Mouse (Mus musculus) T-helper 2 cell (primary cell): ENCODE data around the gene Trp53rka.

ENCODE experiments used
- in situ Hi-C: fragments of 300-600 bp; cut with MboI, MseI; formaldehyde crosslinking; loops from one replicate; pipeline ENCODE4 v1.15.1; 2025; ENCODE audit warnings: high pct_unique_total_duplicates

Gene Trp53rka

DNA sequence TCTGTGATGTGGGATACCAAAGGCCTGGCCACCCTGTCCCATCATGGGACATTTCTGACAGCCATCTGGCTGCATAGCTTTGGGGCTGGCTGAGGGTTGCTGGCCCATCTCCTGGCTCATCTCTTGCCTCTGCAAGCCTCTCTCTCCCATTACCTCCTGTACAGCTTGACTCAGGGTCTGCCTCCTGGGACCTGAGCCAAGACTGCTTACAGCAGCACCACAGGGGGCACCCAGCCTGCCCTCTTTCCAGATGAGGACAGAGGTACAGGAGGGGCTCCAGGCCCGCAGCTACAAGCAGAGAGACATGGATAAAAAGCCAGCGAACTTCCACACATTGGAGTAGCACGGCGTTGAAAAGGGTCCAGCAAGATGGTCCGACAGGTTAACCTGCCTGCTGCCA is 6.7 kb downstream of the Trp53rka start:
- in situ Hi-C loops: no loop called here

DNA sequence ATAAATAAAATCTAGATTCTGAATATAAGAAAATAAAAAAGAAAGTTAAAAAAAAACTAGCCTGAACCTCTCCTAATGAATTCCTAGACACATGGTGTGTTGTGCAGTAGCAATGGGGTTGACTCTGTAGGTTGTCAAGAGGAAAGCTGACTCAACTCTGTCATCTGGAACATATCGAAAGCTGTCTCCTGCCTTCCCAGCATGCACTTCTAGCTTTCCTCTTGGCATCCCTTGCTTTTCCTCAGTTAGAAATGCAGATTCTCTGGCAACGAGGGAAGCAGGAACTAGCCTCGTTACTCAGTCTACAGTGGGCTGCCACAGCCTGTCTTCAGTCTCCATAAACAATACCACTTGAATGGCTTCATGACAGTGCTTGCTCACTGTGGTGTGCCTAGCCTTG is 7.3 kb downstream of the Trp53rka start:
- in situ Hi-C loops: no loop called here

DNA sequence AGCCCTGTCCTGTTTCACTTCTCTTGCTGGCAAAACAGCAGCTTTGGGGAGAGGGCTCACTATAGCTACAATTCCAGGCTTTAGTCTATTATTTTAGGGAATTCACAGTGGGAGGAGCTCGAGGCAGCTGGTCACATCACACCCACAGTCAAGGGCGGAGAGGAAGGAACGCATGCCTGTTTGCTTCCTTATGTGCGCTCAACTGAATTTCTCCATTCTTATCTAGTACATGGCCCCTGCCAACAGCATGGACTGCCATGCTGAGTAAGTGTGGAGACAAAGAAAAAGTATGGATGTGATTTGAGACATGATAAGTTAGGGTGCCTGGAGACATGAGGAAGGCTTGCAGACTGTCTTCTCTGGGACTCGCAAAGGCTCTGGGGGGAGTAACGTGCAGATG is 9.0 kb downstream of the Trp53rka start:
- in situ Hi-C loops: no loop called here

DNA sequence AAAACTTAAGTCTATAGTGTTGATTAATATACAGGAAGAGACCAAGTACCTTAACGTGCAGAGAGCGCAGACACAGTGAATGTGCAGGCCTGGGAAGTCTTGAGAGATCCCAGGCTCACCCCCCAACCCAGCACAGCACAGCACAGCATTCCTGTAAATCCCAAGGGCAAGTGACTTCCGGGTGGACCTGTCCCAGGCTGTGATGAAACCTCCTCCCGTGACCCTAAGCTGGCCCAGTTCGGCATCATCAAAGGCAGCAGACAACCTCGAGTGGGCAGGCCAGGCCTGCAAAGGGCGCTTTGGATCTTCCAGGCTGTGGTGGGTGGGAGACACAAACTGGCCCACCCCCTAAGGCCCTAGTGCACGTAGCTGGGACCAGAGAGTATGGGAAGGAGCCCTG is 11.1 kb downstream of the Trp53rka start:
- in situ Hi-C loops: no loop called here

DNA sequence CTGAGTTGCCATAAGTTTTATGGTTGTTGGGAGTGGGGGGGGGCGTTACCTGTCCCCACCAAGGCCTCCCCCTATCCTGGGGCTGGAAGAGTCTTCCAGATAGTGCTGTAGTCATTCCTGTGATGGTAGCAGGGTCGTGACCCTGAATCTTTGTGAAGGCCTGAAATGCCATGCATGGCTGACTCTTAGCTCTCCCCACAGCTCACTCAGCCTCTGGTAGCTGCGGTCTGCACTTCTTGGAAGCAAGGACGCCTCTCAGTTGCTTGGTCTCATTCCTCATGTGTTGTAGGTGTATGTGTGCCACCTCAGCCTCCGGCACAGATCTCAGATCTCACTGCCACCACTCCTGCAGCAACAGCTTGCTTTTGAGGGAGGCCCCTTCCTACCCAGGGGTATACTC is 17.3 kb downstream of the Trp53rka start:
- in situ Hi-C loops: no loop called here

- in situ Hi-C loops: no loop called here
Observed at GRCm38 (mm10) chr2:165475412-165475811, 17.7 kb downstream of the Trp53rka start.

DNA sequence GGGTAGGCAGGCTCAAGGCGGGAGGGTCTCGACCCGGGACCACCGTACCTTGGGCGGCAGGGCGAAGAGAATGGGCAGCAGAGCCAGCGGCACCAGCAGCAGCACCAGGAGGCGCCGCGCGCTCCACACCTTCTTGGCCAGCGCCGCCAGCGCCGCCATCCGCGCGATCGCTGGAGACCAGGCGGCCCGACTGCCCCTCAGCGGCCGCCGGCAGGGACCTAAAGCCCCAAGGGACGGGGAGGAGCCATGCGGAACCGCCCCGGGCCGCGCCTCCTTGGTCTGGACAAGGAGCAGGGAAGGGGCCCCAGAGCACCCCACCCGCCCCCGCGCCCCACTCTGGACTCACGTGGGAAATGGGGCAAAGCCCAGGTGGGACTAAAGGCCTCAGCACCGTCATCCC is 20.1 kb downstream of the Trp53rka start, which contains the start of gene Slc13a3:
TSS of gene Slc13a3 (minus strand) at position 228 of the 400 bp plus-strand sequence.
- in situ Hi-C loops: no loop called here

- in situ Hi-C loops: no loop called here
Observed at GRCm38 (mm10) chr2:165471943-165472342, 21.2 kb downstream of the Trp53rka start.

DNA sequence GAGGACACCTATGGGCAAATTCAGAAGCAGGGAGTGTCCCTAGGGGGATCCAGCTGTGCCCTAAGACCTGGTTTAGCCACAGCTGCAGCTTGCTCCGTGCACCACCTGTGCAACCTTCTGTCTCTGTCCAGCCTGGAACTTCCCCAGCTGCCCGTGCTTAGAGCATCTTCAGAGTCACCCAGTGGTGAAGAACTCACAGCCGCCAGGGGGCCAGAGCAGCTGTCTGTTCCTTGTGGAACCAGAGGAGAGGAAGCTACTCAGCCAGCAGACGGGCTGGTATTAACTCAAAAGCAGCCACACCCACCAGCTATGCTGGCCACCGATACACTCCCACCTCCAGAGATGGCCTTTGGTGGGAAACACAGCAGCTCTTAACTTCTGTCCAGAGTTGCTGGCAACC is 23.0 kb downstream of the Trp53rka start:
- in situ Hi-C loops: no loop called here

DNA sequence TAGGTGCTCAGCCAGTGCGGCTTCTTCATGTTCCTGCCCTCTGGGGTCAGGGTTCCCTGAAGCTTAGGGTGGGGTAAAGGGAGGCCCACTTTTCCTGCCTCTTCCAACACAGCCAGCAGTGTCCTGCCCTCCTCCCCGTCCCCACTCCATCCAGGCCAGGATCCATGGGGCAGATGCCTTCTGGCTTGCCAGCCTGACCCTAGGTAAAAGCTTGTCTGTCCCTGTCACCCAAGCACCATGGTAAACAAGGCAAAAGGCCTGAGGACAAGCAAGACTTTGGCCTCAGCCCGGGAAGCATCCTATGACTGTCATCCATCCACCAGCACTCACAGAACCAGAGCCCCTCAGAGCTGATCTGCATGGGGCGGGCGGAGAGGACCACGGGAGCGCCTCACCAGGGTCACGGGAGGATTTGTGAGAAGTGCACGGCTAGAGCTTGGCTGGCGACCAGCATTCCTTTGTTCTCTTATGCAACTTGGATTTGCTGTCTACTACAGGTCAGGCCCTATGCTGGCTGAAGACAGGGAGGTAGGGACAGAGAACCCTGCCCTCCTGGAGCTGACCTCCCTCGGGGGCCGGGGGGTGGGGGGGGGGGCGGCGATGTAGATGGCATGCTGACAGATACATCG is 25.2 kb downstream of the Trp53rka start:
- in situ Hi-C loops: no loop called here

GRCm38 (mm10) chr2:165459663-165460062 is 33.5 kb downstream of the Trp53rka start:
- in situ Hi-C loops: no loop called here

- in situ Hi-C loops: no loop called here
Observed at GRCm38 (mm10) chr2:165458189-165458588, 34.9 kb downstream of the Trp53rka start.

DNA sequence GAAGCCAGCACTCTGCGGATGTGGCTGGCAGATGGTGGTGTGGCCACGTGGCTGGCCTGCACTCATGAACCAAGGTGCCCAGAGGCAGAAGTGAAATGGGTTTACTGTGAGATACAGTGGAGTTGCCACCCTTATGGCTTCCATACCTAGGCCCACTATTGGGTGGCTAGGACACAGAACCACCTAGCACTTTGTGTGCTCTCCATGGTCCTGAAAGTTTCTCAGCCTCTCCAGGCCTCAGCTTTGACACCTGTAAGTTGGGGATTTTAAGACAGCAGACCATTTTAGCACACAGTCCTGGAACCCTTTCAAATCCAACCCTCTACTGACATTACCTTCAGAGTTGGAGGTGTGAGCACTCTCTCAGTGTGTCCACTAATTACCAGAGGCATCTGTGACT is 36.4 kb downstream of the Trp53rka start:
- in situ Hi-C loops: no loop called here

GRCm38 (mm10) chr2:165452730-165453693 is 40.1 kb downstream of the Trp53rka start:
- in situ Hi-C loops: no loop called here

- in situ Hi-C loops: no loop called here
Observed at GRCm38 (mm10) chr2:165448475-165448874, 44.6 kb downstream of the Trp53rka start.

DNA sequence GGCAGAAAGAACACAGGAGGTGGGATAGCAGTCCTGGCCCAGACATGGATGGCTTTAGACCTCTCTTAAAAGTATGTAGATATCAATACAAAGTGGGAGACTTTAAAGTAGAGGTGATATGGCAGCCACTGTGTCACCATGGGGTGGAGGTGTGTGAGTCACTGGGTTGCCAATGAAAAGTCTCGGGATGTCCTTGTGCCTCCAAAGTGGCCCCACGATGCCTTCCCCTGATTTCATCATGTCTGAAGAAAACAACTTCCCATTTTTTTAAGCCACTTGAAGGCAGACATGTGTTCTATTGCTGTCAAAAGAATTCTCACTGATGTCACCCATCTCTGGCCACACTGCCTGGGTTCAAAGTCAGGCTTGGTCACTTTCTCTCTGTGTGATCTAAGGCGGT is 48.3 kb downstream of the Trp53rka start:
- in situ Hi-C loops: no loop called here

GRCm38 (mm10) chr2:165442981-165443380 is 50.1 kb downstream of the Trp53rka start:
- in situ Hi-C loops: no loop called here

GRCm38 (mm10) chr2:165441613-165442012 is 51.5 kb downstream of the Trp53rka start:
- in situ Hi-C loops: no loop called here
